Mouse (Mus musculus): ENCODE data around the gene Clnk. TPM values are rescaled to one million over a fixed set of nuclear protein-coding genes. Genes with fewer than 3 reads are reported as not detected.
"Not testable (repeated sequence)": the region's sequence is repeated elsewhere in the genome, so short reads cannot be mapped to it uniquely, and the experiment has no call there.

Gene Clnk
- total RNA-seq (2014; fragmentation: Nextera tagmentation) (1.3 TPM in 1 of 2 replicates, not detected in the other), total RNA-seq (2017) (0.99 and 2.1 TPM in 2 replicates)

DNA sequence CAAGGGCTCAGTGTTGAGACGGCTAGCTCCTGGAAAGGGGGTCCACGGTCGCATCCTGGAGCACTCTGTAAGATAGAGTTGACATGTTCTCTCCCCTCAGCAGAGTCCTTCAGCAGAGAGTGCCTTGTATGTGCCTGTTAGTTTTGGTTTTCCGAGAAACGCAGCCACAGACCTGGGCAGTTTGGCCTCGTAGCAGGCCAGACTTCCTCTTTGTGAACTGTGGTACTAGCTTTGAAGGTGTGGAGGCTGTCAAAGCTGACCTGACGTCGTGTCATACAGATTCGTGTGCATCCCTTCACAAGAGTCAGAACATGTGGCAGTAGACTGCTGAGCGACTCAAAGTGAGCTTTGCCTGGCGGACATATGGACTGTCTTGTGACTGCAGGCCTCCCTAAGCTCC is at the start of gene Clnk:
Clnk (minus strand) TSS at position 191 of the 400 bp plus-strand sequence.
- no peak for ATAC-seq (replicated peaks; ENCODE audit: low FRiP score, low TSS enrichment, poor library complexity, severe bottlenecking)

DNA sequence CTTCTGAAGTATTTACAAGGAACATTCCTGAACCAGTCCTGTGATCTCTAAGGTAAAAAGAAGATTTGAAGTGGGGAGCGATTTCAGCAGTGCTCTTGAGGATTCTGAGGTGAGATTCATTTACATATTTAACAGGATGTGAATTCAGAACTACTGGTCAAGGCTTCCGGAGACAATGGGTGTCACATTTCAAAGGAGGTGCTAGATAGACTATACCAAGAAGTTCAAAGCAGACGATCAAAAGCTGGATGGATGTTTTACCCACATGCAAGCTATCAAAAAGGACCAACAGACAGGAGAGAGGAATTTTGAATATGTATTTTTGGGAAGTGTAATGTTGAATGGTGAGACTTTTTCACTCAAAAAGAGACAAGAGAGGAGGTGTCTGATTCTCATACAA is 28.7 kb upstream of the Clnk start:
- ATAC-seq (replicated peaks; ENCODE audit: low FRiP score, low TSS enrichment, poor library complexity, severe bottlenecking): no peak

DNA sequence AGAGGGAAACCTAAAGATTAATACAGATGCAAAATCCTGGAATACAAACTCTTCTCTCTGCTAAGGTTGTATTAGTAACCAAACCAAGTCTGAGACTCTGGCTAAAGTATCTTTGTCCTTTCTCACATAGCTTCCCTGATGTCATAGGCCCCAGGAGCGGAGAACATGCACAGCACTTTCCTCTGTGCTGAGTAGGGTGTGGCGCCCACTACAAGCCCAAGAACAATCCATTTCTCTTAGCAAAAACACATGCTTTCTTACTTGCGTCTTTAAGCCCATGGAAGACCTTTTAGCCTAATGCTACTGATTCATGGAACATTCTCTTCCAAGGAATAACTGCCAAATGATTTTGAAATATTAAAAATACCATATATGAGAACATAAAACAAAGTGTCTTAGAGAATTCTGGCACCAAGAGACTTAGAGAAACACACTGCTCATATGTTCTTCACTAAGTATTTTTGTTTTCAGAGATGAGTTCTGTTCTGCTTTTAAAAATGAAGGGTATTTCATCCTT is 28.0 kb upstream of the Clnk start:
- ATAC-seq (replicated peaks; ENCODE audit: low FRiP score, low TSS enrichment, poor library complexity, severe bottlenecking): no peak

DNA sequence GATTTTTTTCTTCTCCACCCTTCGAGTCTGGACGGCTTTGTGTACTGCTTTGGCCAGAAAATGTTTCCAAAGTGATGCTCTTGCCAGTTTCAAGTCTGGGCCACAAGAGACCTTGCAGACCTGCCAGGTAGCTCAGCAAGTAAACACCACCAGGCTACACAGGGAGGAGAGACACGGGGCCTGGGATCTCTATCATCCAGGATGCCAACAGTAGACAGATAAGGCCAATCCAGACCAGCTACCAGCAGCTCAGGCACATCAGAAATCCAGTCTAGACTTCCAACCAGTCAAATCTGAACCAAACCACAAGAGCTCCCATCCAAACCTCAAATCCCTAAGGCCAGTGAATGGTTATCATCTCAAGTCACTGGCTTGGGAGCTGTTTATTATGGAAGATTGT is 26.3 kb upstream of the Clnk start:
- ATAC-seq (replicated peaks; ENCODE audit: low FRiP score, low TSS enrichment, poor library complexity, severe bottlenecking): no peak

DNA sequence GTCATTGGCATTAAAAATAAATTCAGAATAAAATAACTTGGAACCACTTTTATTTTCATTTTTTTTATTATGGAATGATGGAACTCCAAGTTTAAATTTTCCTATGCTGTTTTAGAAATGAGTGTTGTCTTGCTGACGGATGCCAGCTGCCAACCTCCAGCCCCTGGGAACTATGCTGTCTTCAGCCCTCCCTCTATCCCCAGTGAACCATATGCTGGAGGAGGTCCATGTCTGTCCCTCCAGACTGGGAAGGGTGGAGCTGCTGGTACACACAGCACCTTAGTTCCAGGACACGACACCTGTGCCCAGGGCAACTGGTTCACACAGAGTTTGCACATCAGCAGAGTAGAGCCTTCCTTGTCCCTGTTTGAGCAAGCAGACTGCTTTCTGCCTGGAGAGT is 22.4 kb upstream of the Clnk start:
- ATAC-seq (replicated peaks; ENCODE audit: low FRiP score, low TSS enrichment, poor library complexity, severe bottlenecking): no peak

DNA sequence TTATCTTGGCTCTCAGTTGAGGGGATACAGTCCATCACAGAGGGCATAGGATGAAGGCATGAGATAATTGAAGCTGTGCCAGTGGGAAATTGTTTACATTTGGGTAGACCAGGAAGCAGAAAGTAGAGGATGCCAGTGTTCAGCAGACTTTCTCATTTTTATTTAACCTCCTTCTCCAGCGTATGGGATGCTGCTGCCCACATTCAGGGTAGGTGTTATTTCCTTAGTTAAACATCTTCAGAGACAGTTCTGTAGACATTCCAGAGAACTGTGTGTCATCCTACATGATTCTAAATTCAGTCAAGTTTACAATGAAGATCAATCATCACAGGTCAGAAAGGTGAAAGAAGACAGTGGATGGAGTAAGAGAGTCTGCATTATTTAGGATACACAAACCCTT is 12.0 kb upstream of the Clnk start:
- ATAC-seq (replicated peaks; ENCODE audit: low FRiP score, low TSS enrichment, poor library complexity, severe bottlenecking): no peak

DNA sequence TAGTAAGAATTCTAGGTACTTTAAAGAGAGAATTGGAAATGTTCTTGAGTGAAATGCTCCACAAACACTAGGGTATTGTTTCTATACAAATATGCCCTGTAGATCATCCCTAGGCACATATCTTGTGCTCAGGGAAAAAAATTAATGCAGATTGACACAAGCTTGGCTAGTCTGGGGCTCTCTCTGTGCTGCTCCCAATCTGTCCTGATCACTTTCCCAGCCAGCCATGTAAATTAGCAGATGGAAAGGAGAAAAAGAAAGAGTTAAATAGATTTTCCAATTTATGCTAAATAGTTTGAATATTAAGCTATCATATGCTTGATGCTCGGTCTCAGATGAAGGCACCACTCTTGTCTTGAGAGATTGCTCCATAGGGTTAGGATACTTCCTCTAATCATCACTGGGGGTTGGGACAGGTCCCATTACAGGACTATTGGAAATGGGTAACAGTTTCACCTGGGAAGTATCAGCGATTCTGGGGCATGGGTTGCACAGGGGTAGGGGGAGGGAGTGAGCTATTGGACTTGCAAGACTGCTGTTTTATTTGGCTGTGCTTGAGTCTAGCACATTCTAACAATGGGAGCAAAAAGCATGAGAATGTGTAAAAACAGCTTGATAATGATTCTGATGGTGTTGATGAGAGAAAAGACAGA is 10.1 kb upstream of the Clnk start:
- ATAC-seq (replicated peaks; ENCODE audit: low FRiP score, low TSS enrichment, poor library complexity, severe bottlenecking): no peak

DNA sequence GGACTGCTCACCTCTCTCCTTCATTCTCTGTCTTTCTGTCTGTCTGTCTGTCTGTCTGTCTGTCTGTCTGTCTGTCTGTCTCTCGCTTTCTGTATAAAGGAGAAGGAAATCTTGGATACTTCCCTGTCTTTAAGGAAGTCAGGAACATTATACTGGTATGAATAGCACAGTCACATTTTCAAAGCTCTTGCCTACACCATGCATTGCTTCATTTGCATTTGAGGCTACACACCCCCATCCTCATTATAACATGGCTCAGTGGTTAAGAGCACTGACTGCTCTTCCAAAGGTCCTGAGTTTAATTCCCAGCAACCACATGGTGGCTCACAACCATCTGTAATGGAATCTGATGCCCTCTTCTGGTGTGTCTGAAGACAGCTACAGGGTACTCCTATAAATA is 6.0 kb upstream of the Clnk start:
- not testable (repeated sequence) for ATAC-seq (replicated peaks; ENCODE audit: low FRiP score, low TSS enrichment, poor library complexity, severe bottlenecking)

DNA sequence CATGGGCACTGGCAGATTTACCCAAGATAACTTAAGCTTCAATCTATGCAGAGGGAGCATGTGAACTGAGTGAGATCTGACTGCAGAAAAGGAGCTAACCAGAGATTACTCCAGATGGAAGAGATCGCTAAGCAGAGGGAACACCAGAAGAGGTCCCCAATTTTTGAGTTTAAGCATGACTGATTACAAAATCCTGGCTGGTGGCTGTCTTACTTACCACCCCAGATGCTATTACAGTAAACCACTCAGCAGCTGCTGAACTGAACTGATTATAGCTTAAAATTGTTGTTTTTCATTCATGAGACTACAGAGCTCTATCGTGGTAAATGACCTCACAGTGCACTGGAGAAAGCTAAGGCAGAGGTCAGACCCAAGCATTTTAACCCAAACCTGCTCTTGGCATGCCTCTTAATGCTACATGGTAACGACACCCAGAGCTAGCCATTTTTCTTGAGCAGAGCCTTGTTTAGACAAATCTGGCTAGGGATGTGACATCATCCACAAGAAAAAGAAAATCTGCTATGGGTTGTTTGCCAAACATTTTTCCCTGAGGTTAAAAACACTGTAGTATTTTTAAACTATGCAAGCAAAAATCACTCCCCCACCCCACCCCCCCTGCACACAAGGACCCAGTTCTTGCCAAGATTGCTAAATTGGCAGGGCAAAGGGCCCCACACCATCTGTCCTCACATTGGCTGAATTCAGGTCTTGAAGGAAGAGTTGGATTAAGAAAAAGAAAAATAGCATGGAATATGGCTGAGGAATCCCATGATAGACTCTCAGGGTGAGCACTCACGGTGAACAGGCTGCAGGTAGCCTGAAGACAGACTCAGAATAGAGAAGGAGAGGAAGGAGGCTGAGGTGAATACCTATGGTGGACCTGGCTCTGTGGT is 5.4 kb upstream of the Clnk start:
- ATAC-seq (replicated peaks; ENCODE audit: low FRiP score, low TSS enrichment, poor library complexity, severe bottlenecking): no peak

DNA sequence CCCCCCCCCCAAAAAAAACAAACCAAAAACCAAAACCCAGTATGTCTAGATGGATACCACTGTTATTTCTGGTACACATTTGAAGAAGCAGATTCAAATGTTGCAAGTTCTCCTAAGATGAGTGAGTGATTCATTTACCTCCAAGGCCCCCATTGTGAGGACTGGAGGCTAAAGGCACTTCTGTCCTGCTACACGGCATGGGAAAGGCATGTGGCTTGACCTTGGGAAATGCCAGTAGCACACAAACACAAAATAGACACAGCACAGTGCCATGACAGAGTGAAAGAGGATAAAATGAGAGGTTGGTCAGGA is 4.8 kb upstream of the Clnk start:
- ATAC-seq (replicated peaks; ENCODE audit: low FRiP score, low TSS enrichment, poor library complexity, severe bottlenecking): no peak

DNA sequence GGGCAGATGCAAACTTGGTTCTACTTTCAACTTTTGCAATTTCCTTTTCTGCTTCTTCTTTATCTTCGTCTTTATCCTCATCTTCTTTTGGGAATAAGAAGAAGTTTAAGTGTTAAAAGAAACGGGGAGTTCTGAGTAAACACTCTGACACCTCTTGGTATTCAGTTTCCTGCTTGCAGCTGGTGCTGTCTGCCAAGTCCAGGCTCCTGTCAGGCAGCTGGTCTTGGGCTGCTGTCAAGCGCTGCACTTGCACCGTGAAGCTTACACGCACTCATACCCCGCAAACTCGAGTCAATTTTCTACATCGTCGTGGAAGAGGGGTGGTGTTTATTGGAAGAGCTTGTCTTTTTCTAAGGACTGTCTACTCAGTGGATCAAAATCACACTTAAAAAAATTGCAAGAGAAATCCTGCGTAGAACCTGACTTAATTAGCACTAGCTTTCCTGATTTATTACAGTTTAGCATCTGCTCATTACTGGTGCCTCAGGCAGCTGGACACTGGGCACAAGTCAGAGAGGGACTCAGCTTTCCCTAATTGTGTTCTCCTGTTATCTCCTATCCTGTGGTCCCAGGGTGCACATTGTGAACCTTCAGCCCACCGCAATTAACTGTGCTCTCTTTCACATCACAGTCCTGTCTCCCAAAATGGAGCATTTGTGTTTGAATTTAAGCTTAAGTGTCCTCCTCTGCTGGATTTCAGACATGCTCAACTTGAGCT is 3.5 kb upstream of the Clnk start:
- no peak for ATAC-seq (replicated peaks; ENCODE audit: low FRiP score, low TSS enrichment, poor library complexity, severe bottlenecking)

DNA sequence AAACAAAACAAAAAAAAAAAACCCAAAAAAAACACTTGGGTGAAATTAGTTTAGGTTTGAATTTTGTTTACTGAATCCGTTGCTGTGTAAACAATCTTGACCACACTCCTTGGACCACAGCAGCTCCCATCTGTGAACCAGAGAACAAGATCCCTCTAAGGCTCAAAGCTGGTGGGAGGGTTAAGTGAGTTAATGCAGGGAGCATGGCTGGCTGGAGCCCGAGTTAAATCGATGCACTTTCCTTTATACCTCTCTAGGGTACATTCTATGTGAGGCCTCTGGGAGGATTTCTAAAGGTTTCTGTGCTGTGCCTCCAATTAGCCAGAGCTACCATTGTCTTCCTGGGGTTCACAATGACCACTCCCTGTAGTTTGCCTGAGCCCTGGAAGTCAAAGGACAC is 1.2 kb downstream of the Clnk start:
- no peak for ATAC-seq (replicated peaks; ENCODE audit: low FRiP score, low TSS enrichment, poor library complexity, severe bottlenecking)

DNA sequence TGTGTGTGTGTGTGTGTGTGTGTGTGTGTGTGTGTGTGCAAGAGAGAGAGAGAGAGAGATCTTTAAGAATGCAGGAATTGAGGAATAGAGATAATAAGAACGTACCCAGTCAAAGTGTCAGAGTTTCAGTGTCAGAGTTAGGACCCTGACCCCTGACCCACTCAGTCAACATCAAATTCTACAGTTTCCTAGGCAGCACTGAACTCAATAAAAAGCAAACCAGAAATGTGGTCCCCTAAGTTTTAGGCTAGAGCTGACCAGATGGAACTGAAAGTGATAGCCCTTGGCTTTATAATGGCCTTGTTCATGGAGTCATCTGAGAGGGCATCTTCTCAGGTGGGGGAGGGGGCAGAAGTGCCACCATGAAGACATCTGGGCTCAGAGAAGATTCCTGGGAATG is 1.7 kb downstream of the Clnk start:
- no peak for ATAC-seq (replicated peaks; ENCODE audit: low FRiP score, low TSS enrichment, poor library complexity, severe bottlenecking)

DNA sequence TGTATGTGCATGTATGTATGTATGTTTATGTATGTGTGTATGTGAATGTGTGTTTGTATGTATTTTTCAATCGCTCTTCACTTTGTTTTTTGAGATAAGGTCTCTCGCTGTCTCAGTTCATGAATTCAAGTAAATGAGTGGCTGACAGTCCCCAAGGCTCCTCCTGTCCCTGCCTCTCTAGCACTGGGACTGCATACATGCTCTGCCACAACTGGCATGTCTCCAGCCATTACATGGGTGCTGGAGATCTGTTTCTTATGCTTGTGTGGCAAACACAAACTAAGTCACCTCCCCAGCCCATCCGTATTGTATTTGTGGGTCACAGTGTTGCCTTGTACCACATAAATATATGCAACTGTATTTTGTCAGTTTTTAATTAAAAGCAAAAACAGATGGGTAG is 3.7 kb downstream of the Clnk start:
- no peak for ATAC-seq (replicated peaks; ENCODE audit: low FRiP score, low TSS enrichment, poor library complexity, severe bottlenecking)

DNA sequence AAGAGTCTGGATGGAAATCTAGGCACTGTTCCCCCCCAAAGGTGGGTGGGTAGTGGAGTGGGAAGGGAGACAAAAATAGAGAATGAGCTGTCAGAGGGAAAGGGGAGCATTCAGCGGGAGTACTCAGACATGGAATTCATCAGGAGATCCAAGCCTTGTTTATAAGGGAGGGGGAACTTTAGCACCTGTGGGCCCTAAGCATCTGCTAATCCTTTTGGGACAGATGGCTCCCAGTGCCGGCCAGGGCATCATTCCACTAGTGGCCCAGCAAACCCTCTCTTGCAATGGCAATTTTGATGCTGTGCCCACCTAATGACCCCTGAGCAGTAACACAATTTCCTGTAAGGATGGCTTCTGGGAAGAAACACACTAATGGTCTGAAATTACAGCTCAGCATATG is 5.0 kb downstream of the Clnk start:
- no peak for ATAC-seq (replicated peaks; ENCODE audit: low FRiP score, low TSS enrichment, poor library complexity, severe bottlenecking)

DNA sequence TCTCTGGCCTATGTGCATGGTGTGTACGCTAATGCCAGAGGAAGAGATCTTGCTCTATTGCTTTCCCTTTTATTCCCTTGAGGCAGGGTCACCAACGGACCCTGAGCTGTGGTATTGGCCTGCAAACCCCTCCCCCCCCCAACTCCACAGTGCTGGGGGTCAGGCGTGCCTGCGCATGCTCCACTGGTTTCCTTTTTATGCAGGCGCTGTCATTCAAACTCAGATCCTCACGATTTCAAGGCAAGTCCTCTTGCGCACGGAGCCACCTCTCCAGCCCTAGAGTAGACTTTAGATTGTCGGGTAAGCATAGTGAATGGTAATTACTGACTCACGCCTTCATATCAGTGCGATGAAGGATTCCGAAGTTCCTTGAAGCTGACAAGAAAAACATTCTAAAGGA is 6.1 kb downstream of the Clnk start:
- ATAC-seq (replicated peaks; ENCODE audit: low FRiP score, low TSS enrichment, poor library complexity, severe bottlenecking): no peak

DNA sequence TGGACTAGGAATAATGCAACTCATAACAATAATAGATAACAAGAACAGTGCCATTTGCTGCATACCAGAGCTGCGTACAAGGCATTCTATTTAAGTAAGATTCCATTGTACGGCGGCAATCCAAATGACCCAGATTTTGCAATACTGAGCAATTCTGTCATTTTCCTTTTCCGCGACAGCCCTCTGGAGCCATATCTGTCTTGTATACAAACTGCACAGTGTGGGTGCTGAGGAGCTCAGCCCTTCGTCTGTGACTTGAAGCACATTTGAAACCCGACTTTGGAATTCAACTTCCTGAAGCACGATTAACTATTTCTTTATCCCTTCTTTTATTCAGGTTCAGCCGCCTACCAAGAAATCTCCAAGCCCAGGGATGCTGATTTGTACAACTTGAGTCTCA is 6.6 kb downstream of the Clnk start:
- ATAC-seq (replicated peaks; ENCODE audit: low FRiP score, low TSS enrichment, poor library complexity, severe bottlenecking): no peak

DNA sequence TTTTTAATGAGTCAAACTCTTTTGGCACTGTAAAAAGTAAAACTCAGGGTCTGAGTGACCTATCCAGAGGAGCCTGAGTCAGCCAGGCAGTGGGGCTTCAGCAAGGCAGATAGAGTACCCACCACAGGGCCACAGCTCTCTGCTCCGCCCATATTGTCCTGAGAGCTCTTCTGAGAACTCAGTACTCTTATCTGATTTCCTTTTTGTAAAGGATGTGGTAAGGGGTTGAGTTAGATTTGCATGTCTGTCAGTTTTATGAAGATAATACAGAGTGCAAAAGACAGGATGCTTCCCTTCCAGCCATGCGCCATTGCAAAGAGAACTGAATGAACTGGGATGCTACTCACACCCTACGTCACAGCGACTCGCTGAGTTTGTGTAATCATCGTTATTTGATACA is 12.0 kb downstream of the Clnk start:
- no peak for ATAC-seq (replicated peaks; ENCODE audit: low FRiP score, low TSS enrichment, poor library complexity, severe bottlenecking)

DNA sequence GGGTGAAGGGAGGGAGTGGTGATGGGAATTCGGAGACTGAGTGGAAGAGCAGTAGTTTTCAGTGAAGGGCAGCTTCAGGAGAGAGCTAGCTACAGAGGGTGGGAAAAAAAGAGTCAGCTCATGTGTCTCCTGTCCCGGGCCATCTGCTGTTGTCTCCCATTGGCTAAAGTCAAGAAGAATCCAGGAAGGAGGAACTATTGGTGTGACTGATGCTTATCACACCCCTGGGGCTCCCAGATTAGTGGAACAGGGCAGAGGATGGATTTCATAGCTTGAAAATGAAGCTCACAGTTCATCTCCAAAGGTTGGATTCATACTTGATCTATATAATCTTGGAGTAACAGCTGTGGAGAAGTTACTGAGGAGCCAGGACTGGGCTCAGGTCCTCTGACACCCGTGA is 13.6 kb downstream of the Clnk start:
- ATAC-seq (replicated peaks; ENCODE audit: low FRiP score, low TSS enrichment, poor library complexity, severe bottlenecking): no peak

DNA sequence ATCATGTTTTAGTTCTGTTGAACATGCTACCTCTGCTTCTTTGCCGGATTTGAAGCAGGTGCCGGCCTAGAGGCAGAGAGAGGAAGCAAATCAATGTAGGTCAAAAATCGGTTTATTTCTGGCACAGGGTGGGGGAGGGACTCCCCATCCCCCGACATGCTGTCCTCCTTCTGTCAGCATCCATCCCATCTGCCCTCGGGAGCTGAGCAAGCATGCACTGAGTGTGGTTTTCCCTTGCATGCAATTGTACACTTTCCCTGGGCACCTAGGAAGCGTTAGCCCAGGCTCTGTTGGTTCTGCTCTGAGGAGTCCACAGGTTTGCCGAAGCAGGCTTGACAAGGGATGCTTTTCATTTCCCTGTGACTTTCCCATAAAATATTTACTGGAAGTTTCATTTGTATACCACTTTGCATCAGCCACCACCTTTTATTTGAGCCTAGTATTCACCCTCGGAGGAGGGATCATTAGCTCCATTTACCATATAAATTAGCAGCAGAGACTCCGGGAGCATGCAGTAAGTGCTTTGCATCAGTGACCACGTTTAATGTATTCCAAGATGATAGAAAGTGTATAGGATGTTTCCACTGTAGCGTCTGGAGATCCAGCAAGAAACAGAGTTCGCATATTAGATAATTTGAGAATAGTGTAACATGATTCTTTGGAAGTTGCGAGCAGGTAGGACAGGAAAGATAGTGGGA is 14.2 kb downstream of the Clnk start:
- no peak for ATAC-seq (replicated peaks; ENCODE audit: low FRiP score, low TSS enrichment, poor library complexity, severe bottlenecking)

All from megakaryocyte-erythroid progenitor cell, adult 5-6 weeks (primary cell).